Mouse (Mus musculus) large intestine, adult 2 months (tissue): Measurements from ENCODE around the gene Vsig10. TPM values are rescaled to one million over a fixed set of nuclear protein-coding genes. Genes with fewer than 3 reads are reported as not detected.
"Not testable (repeated sequence)": the region's sequence is repeated elsewhere in the genome, so short reads cannot be mapped to it uniquely, and the experiment has no call there.

Experiments
- DNase-seq: peaks from one replicate; pipeline ENCODE4 v3.0.0-alpha.2; 2012; ENCODE audit warnings: low read depth, low spot score
- WGBS: fragments of 180-500 bp; shearing (Covaris S2); methylation state at CpG from one replicate; pipeline ENCODE4 v1.1.7; 2018; 5-methylcytosine and 5-hydroxymethylcytosine counted together
- polyA plus RNA-seq: library from polyadenylated mRNA; depleted of rRNA; stranded (reverse); fragments of >200 nt; gene quantifications from 2 replicates; pipeline ENCODE4 v1.2.3, GENCODE M21; 2012; rRNA removed

Vsig10 gene
- 40.2 and 63.7 TPM in 2 replicates for polyA plus RNA-seq

GRCm38 (mm10) chr5:117318741-117319629 lies at the start of gene Vsig10:
TSS of gene Vsig10 (plus strand) at chr5:117319083.
- under 1% methylated on average over 81 of the region's 81 CpGs for WGBS
- DNase-seq, result no peak

GRCm38 (mm10) chr5:117269395-117269794 lies 49.5 kb upstream of the Vsig10 start:
- WGBS, result 77% methylated on average over 12 of the region's 12 CpGs

GRCm38 (mm10) chr5:117271945-117272344 lies 46.9 kb upstream of the Vsig10 start:
- 94% methylated on average over 14 of the region's 14 CpGs for WGBS
- no peak for DNase-seq

More at GRCm38 (mm10) chr5:117269395-117269794, 49.5 kb upstream of the Vsig10 start:
- DNase-seq, result no peak

- 59% methylated on average over 5 of the region's 5 CpGs for WGBS
- no peak for DNase-seq
Measured at GRCm38 (mm10) chr5:117274817-117275216, 44.1 kb upstream of the Vsig10 start.

GRCm38 (mm10) chr5:117277784-117278183 lies 41.1 kb upstream of the Vsig10 start:
- no peak for DNase-seq
- 95% methylated on average over 6 of the region's 6 CpGs for WGBS

GRCm38 (mm10) chr5:117278809-117279668 lies 39.8 kb upstream of the Vsig10 start:
- DNase-seq, result peak; percentile 73
- WGBS, result 33% methylated on average over 15 of the region's 15 CpGs

- DNase-seq, result no peak
- 23% methylated on average over 4 of the region's 4 CpGs for WGBS
Measured at GRCm38 (mm10) chr5:117279669-117280050, 39.2 kb upstream of the Vsig10 start.

GRCm38 (mm10) chr5:117281536-117281935 lies 37.3 kb upstream of the Vsig10 start:
- WGBS, result 87% methylated on average over 10 of the region's 10 CpGs
- DNase-seq, result no peak

- 85% methylated on average over 8 of the region's 8 CpGs for WGBS
- DNase-seq, result no peak
Measured at GRCm38 (mm10) chr5:117282360-117282759, 36.5 kb upstream of the Vsig10 start.

GRCm38 (mm10) chr5:117284029-117284428 lies 34.9 kb upstream of the Vsig10 start:
- no peak for DNase-seq
- WGBS, result 85% methylated on average over 9 of the region's 9 CpGs

- 43% methylated on average over 7 of the region's 7 CpGs for WGBS
- DNase-seq, result no peak
Measured at GRCm38 (mm10) chr5:117284682-117285081, 34.2 kb upstream of the Vsig10 start.

GRCm38 (mm10) chr5:117285266-117285665 lies 33.6 kb upstream of the Vsig10 start:
- DNase-seq, result no peak

GRCm38 (mm10) chr5:117286286-117286685 lies 32.6 kb upstream of the Vsig10 start:
- DNase-seq, result no peak
- 27% methylated on average over 3 of the region's 3 CpGs for WGBS

More at GRCm38 (mm10) chr5:117285266-117285665, 33.6 kb upstream of the Vsig10 start:
- WGBS, result 71% methylated on average over 4 of the region's 4 CpGs

- WGBS, result under 1% methylated on average over 77 of the region's 77 CpGs
- DNase-seq, result peak; percentile 73
Measured at GRCm38 (mm10) chr5:117286831-117287822, 31.8 kb upstream of the Vsig10 start, which contains the start of gene Pebp1. TSS of gene Pebp1 (minus strand) at chr5:117287625.

- no peak for DNase-seq
Measured at GRCm38 (mm10) chr5:117289646-117290045, 29.2 kb upstream of the Vsig10 start.

GRCm38 (mm10) chr5:117290081-117290480 lies 28.8 kb upstream of the Vsig10 start:
- DNase-seq, result no peak
- 100% methylated on average over 2 of the region's 2 CpGs for WGBS

GRCm38 (mm10) chr5:117291312-117291711 lies 27.6 kb upstream of the Vsig10 start:
- WGBS, result 85% methylated on average over 3 of the region's 3 CpGs
- no peak for DNase-seq

GRCm38 (mm10) chr5:117292547-117292946 lies 26.3 kb upstream of the Vsig10 start:
- 35% methylated on average over 6 of the region's 6 CpGs for WGBS
- DNase-seq, result no peak

- 77% methylated on average over 3 of the region's 3 CpGs for WGBS
- not testable (repeated sequence) for DNase-seq
Measured at GRCm38 (mm10) chr5:117293776-117294175, 25.1 kb upstream of the Vsig10 start.
